Mouse (Mus musculus) stomach, embryonic 16.5 days (tissue): ENCODE results near the gene Trp63. TPM values are rescaled to one million over a fixed set of nuclear protein-coding genes. Genes with fewer than 3 reads are reported as not detected.
"Not testable (repeated sequence)": the region's sequence is repeated elsewhere in the genome, so short reads cannot be mapped to it uniquely, and the experiment has no call there.

Source experiments
- ATAC-seq: fragments of 200-750 bp; cut with Nextera tagmentation; 2 replicates; pipeline ENCODE4 v1.8.0; 2017; ENCODE audit warnings: moderate number of reproducible peaks, moderate TSS enrichment; ENCODE audit not compliant: insufficient read depth, low FRiP score
- H3K27ac ChIP-seq: fragments of 300-500 bp; sonication (generic); 2 replicates; pipeline ENCODE4 v1.5.1; 2014; ENCODE audit warnings: low read length
- H3K27me3 ChIP-seq: fragments of 300-500 bp; sonication (generic); 2 replicates; pipeline ENCODE4 v1.6.1; 2014; ENCODE audit warnings: low read length, control low read depth, mixed read lengths; ENCODE audit not compliant: control insufficient read depth, insufficient read depth
- H3K36me3 ChIP-seq: fragments of 300-500 bp; sonication (generic); 2 replicates; pipeline ENCODE4 v1.6.1; 2014; ENCODE audit warnings: low read length; ENCODE audit not compliant: control insufficient read depth, insufficient read depth
- H3K4me1 ChIP-seq: fragments of 300-500 bp; sonication (generic); 2 replicates; pipeline ENCODE4 v1.6.1; 2014; ENCODE audit warnings: low read length, control low read depth, mixed read lengths; ENCODE audit not compliant: control insufficient read depth, insufficient read depth
- H3K4me2 ChIP-seq: fragments of 300-500 bp; sonication (generic); 2 replicates; pipeline ENCODE4 v1.6.1; 2014; ENCODE audit warnings: low read depth, low read length, mixed read lengths
- H3K4me3 ChIP-seq: fragments of 300-500 bp; sonication (generic); replicated peaks from 2 replicates; pipeline ENCODE4 v1.5.1; 2014; ENCODE audit warnings: mild to moderate bottlenecking, low read length
- H3K9ac ChIP-seq: fragments of 300-500 bp; sonication (generic); 2 replicates; pipeline ENCODE4 v1.6.1; 2014; ENCODE audit warnings: low read length
- H3K9me3 ChIP-seq: fragments of 300-500 bp; sonication (generic); replicated peaks from 2 replicates; pipeline ENCODE4 v1.6.1; 2016; ENCODE audit warnings: low read length, control low read depth; ENCODE audit not compliant: control insufficient read depth
- WGBS: fragments of 180-500 bp; shearing (Covaris S2); extraction: QIAGEN DNeasy Blood & Tissue Kit; methylation state at CpG from one replicate; pipeline ENCODE4 v1.1.7; 2014; 5-methylcytosine and 5-hydroxymethylcytosine counted together
- polyA plus RNA-seq: library from polyadenylated mRNA; unstranded; fragments of >200 nt; fragmentation: Nextera tagmentation; extraction: Ambion mirVana; gene quantifications from 2 replicates; pipeline ENCODE4 v1.2.1, GENCODE M21; 2015

The Trp63 gene
- polyA plus RNA-seq = 42.5 and 54.4 TPM in 2 replicates

DNA sequence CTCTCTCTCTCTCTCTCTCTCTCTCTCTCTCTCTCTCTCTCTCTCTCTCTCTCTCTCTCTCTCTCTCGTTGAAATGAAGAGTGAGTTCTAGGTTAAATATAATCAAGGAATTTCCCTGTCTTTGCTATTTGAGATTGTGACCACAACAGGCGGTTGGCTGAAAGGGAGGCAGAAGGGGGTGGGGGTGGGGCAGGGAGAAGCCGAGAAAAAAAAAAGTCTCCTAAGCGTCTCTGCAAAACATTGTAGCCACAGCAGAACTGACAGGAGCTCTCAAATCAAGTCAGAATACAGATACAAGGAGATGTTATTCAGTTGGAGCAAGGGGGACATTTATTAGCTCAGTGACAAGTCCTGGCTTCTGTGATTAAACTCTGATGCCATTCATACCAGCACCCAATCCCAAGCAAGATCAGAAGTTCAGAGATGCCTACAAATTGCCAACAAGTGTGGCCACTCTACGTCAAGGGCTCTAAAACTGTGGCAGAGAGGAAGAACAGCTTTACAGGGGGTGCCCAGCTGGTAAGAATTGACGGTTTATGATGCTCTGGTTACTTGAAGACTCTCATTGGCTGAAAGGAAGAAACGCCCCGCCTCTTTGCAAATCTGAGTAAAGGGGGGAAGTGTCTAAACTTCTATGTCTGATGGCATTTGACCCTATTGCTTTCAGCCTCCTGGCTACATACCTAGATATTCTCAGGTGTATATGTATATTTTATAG, at the start of gene Trp63:
TSS of gene Trp63 (plus strand) at position 233 of the 718 bp plus-strand sequence.
- 32% methylated on average over 8 of the region's 8 CpGs for WGBS
- peaks cover 2% of the 10 kb centered on the region; the same call in 1 of the 2 replicates for H3K4me1 ChIP-seq
- H3K4me3 ChIP-seq = no peak within 1 kb of the TSS
- no peak within 1 kb of the TSS for H3K4me2 ChIP-seq
- no peaks in the 10 kb centered on the region for H3K36me3 ChIP-seq
- H3K27me3 ChIP-seq = no peaks in the 10 kb centered on the region
- H3K27ac ChIP-seq = no peak within 1 kb of the TSS
- no peak within 1 kb of the TSS for H3K9ac ChIP-seq
- no peaks in the 10 kb centered on the region for H3K9me3 ChIP-seq
- ATAC-seq = no peak

DNA sequence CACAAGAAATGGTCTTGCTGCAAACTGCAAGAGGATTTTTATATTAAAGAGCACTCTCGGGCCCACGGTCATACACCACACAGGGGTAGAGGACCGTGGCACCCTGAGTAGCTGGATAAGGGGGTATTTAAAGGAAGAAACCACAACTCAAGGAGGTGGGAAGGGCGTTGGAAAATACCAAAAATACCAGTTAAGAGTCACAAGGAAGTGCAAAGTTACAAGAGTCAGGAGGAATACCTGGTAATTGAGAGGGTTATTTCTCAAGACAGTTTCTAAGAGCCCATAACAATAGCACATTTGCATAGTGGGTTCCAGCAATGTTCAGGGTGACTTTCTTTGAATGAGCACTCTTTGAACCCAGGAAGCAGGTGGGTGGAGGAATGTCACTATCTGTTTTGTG, 38.8 kb upstream of the Trp63 start:
- not testable (repeated sequence) for H3K9ac ChIP-seq, H3K9me3 ChIP-seq, H3K4me2 ChIP-seq, H3K4me1 ChIP-seq, H3K4me3 ChIP-seq, H3K27me3 ChIP-seq, H3K36me3 ChIP-seq, H3K27ac ChIP-seq, ATAC-seq
- WGBS = 84% methylated on average over 4 of the region's 4 CpGs

DNA sequence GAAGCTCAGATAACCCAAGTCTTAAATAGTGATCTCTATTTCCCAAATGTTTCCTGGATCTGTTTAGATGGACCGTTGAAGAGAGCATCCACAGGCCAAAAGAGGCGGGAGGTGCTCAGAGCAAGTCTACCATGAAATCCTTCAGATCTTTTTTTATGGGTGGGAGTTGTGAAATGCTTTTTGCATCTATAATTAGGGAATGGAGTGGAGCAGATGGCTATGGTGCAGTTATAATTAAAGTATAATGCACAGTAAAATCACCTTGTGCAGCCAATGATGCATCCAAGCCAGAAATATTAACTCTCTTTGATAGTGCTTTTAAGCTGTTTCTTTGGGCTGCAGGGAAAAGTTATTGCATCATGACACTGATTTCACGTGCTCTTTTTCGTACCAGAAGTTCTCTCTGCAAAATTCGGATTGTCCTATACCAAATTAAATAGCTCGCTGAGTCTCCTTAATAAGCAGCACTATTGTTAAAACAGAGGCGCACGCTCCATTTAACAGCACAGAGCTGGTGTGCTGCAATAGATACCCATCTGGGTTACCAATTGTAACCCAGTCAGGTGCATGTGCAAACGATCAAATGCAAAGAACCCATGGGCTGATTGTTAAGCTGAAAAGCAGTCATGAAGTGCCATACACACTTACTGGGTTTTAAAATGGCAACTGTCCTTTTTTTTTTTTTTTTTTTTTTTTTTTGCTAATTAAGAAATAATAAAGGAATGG, 22.9 kb upstream of the Trp63 start:
- 92% methylated on average over 9 of the region's 9 CpGs for WGBS
- Histone ChIP-seq H3K27ac (no peak overlapping the region), H3K27me3 (no peaks in the 10 kb centered on the region), H3K36me3 (no peaks in the 10 kb centered on the region), H3K4me3 (no peak overlapping the region), H3K4me2 (no peak overlapping the region), H3K4me1 (no peaks in the 10 kb centered on the region), H3K9me3 (no peaks in the 10 kb centered on the region), H3K9ac (no peak overlapping the region)
- no peak for ATAC-seq

DNA sequence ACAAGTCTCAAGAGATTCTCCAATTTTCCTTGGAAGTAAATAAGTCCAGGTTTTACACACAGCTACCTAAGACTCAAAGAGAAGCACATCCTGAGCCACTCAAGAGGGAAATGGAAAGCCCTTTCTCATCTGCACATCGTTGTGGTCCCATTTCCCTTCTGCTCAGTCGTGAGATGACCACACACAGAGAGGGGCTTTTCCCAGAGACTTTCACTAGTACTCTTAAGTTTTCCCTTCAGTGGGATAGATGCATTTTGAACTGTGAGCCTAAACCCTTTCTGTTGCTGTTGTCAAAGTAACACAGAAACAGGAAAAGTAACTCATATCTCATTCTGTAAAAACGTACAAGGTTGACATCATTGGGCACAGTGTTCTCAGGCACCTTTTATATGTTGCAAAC, 20.4 kb upstream of the Trp63 start:
- WGBS = 60% methylated on average over 3 of the region's 3 CpGs
- no peak overlapping the region for H3K4me2 ChIP-seq
- no peak overlapping the region for H3K9ac ChIP-seq
- ATAC-seq = no peak
- H3K9me3 ChIP-seq = no peaks in the 10 kb centered on the region
- H3K4me3 ChIP-seq = no peak overlapping the region
- H3K27ac ChIP-seq = no peak overlapping the region
- no peaks in the 10 kb centered on the region for H3K4me1 ChIP-seq
- no peaks in the 10 kb centered on the region for H3K36me3 ChIP-seq
- no peaks in the 10 kb centered on the region for H3K27me3 ChIP-seq

DNA sequence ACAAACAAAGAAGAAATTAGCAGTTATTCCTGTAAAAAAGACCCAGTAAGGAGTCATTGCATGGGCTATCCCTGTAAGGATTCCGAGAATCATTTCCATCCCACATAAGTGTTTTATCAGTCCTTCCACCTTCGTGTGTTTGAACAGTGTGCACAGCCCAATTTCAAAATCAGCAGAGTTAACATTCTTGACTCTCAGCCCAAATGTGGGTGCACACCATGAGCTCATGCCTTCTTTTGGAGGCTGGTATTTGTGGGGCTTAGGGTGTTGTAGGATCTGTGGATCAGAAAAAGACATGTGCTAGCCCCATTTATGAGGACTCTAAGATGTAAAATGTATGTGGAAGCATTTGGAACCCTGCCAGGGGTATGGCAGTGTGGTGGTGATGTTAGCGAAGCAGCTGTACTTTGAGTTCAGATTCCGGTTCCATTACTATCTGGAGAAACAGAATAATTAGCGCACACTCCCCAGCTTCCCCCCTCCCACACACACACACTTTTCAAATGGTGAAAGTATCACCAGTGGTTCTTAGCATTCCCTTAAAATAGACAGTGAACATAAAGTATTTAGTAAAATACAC, 9.6 kb upstream of the Trp63 start:
- WGBS = 47% methylated on average over 5 of the region's 5 CpGs
- H3K4me1 ChIP-seq = no peaks in the 10 kb centered on the region; the same call in 1 of the 2 replicates
- no peak overlapping the region for H3K9ac ChIP-seq
- no peaks in the 10 kb centered on the region for H3K36me3 ChIP-seq
- no peak for ATAC-seq
- no peaks in the 10 kb centered on the region for H3K9me3 ChIP-seq
- no peak overlapping the region for H3K4me2 ChIP-seq
- no peaks in the 10 kb centered on the region for H3K27me3 ChIP-seq
- H3K4me3 ChIP-seq = no peak overlapping the region
- H3K27ac ChIP-seq = no peak overlapping the region

DNA sequence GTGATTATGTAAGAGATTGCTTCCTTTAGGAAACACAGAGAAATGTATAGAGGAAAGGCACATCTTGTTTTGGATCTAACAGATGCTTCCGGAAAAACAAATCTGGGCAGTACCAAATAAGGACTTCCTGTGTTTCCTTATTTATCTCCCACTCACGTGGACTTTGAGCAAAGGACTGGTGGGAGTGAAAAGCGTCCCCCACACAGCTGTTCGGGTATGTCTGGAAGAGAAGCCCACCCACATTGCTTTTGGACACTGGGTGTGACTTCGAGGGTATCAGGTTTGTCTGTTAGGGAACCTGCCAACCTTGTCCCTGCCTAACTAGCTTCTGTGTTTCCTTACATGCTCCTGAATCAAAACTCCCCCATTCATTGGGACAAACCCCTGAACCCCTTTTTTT, 3.2 kb upstream of the Trp63 start:
- WGBS = 49% methylated on average over 5 of the region's 5 CpGs
- Histone ChIP-seq H3K4me3 (no peak overlapping the region), H3K36me3 (no peaks in the 10 kb centered on the region), H3K4me1 (peaks cover 2% of the 10 kb centered on the region; the same call in 1 of the 2 replicates), H3K27ac (no peak overlapping the region), H3K9ac (no peak overlapping the region), H3K27me3 (no peaks in the 10 kb centered on the region), H3K4me2 (no peak overlapping the region), H3K9me3 (no peaks in the 10 kb centered on the region)
- ATAC-seq = no peak

DNA sequence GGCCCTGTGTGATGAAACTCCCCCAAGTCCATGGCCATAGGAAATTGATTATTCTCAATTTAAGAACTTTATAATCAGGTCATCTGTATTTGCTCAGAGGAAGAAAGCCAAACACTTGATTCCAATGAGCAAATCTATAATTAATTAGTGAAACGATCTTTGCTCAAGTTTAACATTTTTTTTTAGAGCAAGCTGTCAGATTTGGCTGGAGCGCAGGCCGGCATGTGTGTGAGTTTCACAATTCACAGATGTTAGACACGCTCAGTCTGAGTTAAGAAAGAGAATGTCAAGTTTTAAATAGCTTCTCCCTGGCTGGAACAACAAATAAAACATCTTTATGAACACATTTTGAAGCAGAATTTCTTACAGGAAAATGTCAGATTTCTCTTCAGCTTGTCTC, 1.0 kb upstream of the Trp63 start:
- ATAC-seq = no peak
- no peak overlapping the region for H3K27ac ChIP-seq
- H3K27me3 ChIP-seq = no peaks in the 10 kb centered on the region
- H3K4me1 ChIP-seq = peaks cover 2% of the 10 kb centered on the region; the same call in 1 of the 2 replicates
- H3K9me3 ChIP-seq = no peaks in the 10 kb centered on the region
- H3K36me3 ChIP-seq = no peaks in the 10 kb centered on the region
- H3K4me2 ChIP-seq = no peak overlapping the region
- 65% methylated on average over 4 of the region's 4 CpGs for WGBS
- H3K4me3 ChIP-seq = no peak overlapping the region
- H3K9ac ChIP-seq = no peak overlapping the region

DNA sequence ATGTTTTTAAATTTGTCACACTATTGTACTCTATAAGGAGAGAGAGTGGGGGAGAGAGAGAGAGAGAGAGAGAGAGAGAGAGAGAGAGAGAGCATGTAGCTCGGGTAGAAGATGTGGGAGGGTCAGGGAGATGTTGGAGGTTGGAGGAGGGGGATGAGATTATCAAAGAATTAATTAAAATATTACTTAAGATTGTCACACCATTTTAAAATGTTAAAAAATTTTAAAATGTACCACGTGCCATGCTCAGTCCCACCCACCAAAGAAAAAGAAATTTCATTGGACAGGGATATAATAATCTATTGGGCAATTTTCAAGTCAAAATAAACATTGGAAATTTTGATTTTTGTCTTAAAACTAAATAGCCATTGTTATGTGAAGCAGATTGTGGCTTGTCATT, 1.0 kb downstream of the Trp63 start:
- Histone ChIP-seq H3K4me2 (no peak overlapping the region), H3K9ac (no peak overlapping the region), H3K27me3 (no peaks in the 10 kb centered on the region), H3K9me3 (no peaks in the 10 kb centered on the region), H3K4me1 (peaks cover 2% of the 10 kb centered on the region; the same call in 1 of the 2 replicates), H3K4me3 (no peak overlapping the region), H3K36me3 (no peaks in the 10 kb centered on the region), H3K27ac (no peak overlapping the region)
- 76% methylated on average over 2 of the region's 2 CpGs for WGBS
- no peak for ATAC-seq

DNA sequence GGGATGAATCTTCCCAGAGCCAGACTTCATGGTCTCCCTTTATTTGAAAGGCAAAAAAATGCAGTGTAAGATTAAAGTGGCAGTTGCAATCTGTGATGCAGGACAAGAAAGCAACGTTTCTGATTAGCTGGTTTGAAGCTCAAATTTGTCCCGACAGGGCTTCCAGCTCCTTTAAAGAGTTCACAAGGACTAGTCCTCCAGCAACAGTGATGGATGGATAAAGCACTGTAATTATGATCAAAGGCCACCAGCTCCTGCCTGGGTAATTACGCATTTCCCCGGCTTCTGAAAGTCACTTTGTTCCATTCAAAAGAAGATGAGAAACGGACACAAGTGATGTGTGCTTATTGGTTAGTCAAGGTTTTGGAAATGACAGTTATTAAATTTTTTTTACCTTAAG, 7.0 kb downstream of the Trp63 start:
- H3K4me3 ChIP-seq = no peak overlapping the region
- no peaks in the 10 kb centered on the region for H3K27me3 ChIP-seq
- no peak overlapping the region for H3K27ac ChIP-seq
- no peak overlapping the region for H3K9ac ChIP-seq
- no peak overlapping the region for H3K4me2 ChIP-seq
- no peak for ATAC-seq
- no peaks in the 10 kb centered on the region for H3K36me3 ChIP-seq
- 35% methylated on average over 5 of the region's 5 CpGs for WGBS
- no peaks in the 10 kb centered on the region for H3K9me3 ChIP-seq
- no peaks in the 10 kb centered on the region for H3K4me1 ChIP-seq
